Mouse (Mus musculus): Measurements from ENCODE around the gene Ager. TPM values are rescaled to one million over a fixed set of nuclear protein-coding genes. Genes with fewer than 3 reads are reported as not detected.

The Ager gene
- total RNA-seq, 2 experiments from 2014 or later: not detected

Other genes starting within 250 kb of the Ager start
- under 1 TPM; 0.14 to 0.33 TPM for gene Btnl2, start 243.0 kb upstream of the Ager start, total RNA-seq (2021)
- gene Btnl1, start 220.7 kb upstream of the Ager start, total RNA-seq (2021): not detected
- not detected for gene BC051142, start 199.0 kb upstream of the Ager start, total RNA-seq (2021)
- gene Btnl4, start 120.5 kb upstream of the Ager start, total RNA-seq (2021): not detected
- not detected for gene Btnl6, start 80.5 kb upstream of the Ager start, total RNA-seq (2021)
- 1 to 10 TPM; 8.0 to 8.9 TPM for gene Notch4, start 33.6 kb upstream of the Ager start, total RNA-seq (2021)
- gene Gpsm3, start 8.1 kb upstream of the Ager start, total RNA-seq (2021): 1 to 10 TPM; 1.2 to 1.5 TPM
- 10 to 100 TPM; 12.0 to 12.2 TPM for gene Pbx2, start 6.6 kb upstream of the Ager start, total RNA-seq (2021)
- 10 to 100 TPM; 22.0 to 22.1 TPM for gene Rnf5, start 5.8 kb downstream of the Ager start, total RNA-seq (2021)
- gene Agpat1, start 6.4 kb downstream of the Ager start, total RNA-seq (2021): 10 to 100 TPM; 81.6 to 87.7 TPM
- 1 to 10 TPM; 1.6 to 3.3 TPM for gene Egfl8, start 18.1 kb downstream of the Ager start, total RNA-seq (2021)
- 10 to 100 TPM; 36.0 to 38.3 TPM for gene Ppt2, start 30.6 kb downstream of the Ager start, total RNA-seq (2021)
- gene Prrt1, start 31.7 kb downstream of the Ager start, total RNA-seq (2021): under 1 TPM; 0.30 to 0.38 TPM
- gene Fkbpl, start 46.9 kb downstream of the Ager start, total RNA-seq (2021): 1 to 10 TPM; 5.7 to 6.0 TPM
- 1 to 10 TPM; 5.9 to 7.9 TPM for gene Atf6b, start 49.3 kb downstream of the Ager start, total RNA-seq (2021)
- 10 to 100 TPM; 28.3 to 32.8 TPM for gene Tnxb, start 72.7 kb downstream of the Ager start, total RNA-seq (2021)
- gene C4b, start 146.0 kb downstream of the Ager start, total RNA-seq (2021): 10 to 100 TPM in 1 of 2 experiments, 1 to 10 TPM in 1; 4.3 to 11.7 TPM
- under 1 TPM in 1 of 2 experiments, not detected in 1; 0.21 TPM for gene Cyp21a1, start 206.7 kb downstream of the Ager start, total RNA-seq (2021)
- gene Stk19, start 239.1 kb downstream of the Ager start, total RNA-seq (2021): 1 to 10 TPM; 6.6 to 7.6 TPM
- gene Dxo, start 239.2 kb downstream of the Ager start, total RNA-seq (2021): 1 to 10 TPM; 8.3 to 8.8 TPM